Mouse (Mus musculus): Measurements from ENCODE around the gene Ctsd.

- TF ChIP-seq CTCF (conservative IDR thresholded peaks at IDR 0.05 in 1 of 2, IDR thresholded peaks at IDR 0.05 in 1 of 2; ENCODE audit: low read depth in 2 of 2, low read length in 2 of 2), result no peak
- no peak for TF ChIP-seq POLR2A (IDR thresholded peaks at IDR 0.05; ENCODE audit: low read depth, low read length)
- no peak for TF ChIP-seq SIN3A (IDR thresholded peaks at IDR 0.05; ENCODE audit: low read length)
- no peak for TF ChIP-seq EP300 (IDR thresholded peaks at IDR 0.05; ENCODE audit: low read length)
- no peak for TF ChIP-seq POLR2AphosphoS2 (IDR thresholded peaks at IDR 0.05; ENCODE audit: low read depth, low read length)
- TF ChIP-seq USF1 (IDR thresholded peaks at IDR 0.05; ENCODE audit: low read depth, low read length), result no peak
- no peak for TF ChIP-seq BHLHE40 (IDR thresholded peaks at IDR 0.05; ENCODE audit: low read depth, low read length)
- no peak for TF ChIP-seq KAT2A (IDR thresholded peaks at IDR 0.05; ENCODE audit: insufficient replicate concordance, low read length)
- TF ChIP-seq E2F4 (IDR thresholded peaks at IDR 0.05; ENCODE audit: insufficient replicate concordance, low read depth, low read length), result no peak
- TF ChIP-seq USF2 (conservative IDR thresholded peaks at IDR 0.05; ENCODE audit: low read depth, low read length), result no peak
- no peak for TF ChIP-seq ETS1 (conservative IDR thresholded peaks at IDR 0.05; ENCODE audit: low read depth, low read length)
- no peak for TF ChIP-seq TCF12 (IDR thresholded peaks at IDR 0.05; ENCODE audit: low read depth, low read length)
- TF ChIP-seq ZMIZ1 (IDR thresholded peaks at IDR 0.05; ENCODE audit: low read depth, low read length), result no peak
Observed at GRCm38 (mm10) chr7:142413285-142413684, 25.4 kb upstream of the Ctsd start.

Data from CH12.LX (cell line).